Mouse (Mus musculus): ENCODE measurements at regions not wholly inside any gene's neighbourhood (a gene's known extent, or its start where the extent isn't known, plus 50 kb on each side); places are given as distances from the start of the nearest gene placed in this dataset.

DNA sequence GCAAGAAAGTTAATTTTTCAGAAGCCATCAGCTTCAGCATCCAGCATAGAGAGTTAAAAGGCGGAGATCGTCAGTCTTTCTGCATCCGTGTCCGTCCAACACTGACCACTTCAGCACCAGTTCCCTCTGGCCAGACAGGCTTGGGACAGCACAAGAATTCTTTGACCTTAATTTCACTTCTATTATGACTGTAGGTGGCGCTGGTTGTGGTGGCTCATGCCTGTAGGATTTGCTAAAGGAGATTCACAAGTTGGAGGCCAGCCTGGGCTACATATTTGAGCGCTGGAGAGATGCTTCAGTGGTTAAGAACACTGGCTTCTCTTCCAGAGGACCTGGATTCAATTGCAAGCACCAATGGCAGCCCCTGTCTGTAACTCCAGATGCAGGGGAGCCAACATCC is 66.0 kb downstream of the Amer2 start:
- Histone ChIP-seq H3K36me3 (no peaks in the 10 kb centered on the region), H3K9ac (no peak overlapping the region), H3K4me1 (no peaks in the 10 kb centered on the region), H3K4me2 (no peak overlapping the region), H3K9me3 (no peaks in the 10 kb centered on the region), H3K4me3 (replicated peaks) (no peak overlapping the region), H3K27me3 (replicated peaks) (no peaks in the 10 kb centered on the region), H3K27ac (no peak overlapping the region)
- ATAC-seq (ENCODE audit: insufficient read depth, low FRiP score, low read depth), result no peak
- 56% methylated on average over 6 of the region's 6 CpGs for WGBS

DNA sequence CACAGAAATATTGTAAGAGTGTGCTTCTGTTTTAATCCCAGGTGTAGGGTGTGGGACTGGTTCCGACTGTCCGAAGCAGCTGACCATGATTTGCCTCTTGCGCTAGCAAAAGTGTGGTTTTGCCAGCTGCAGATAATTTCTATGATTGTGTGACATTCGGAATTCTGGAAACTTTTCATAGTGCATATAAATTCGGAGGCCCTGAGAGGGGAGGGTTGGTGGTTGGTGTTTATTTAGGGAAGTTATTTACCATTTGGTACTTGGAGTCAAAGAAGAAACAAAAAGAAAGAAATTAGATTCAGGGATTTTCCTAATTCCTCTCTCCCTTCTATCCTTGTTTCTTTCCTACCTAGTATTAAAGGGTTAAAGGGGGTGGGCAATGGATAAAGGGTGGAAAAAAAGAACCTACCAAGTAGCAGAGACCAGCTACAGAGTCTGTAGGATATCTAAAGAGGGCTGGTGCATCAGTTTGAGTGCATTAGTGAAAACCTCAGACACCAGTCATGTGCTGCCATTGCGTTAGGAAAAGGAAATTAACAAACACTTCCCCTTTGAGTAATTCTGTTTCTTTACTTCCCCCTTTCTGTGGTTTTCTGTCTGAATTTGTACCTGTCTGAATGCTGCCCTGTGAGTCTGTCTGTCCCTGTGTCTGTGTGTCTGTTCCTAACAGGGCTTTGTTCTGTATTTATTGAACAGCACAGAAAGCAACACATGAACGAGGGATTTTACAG is 70.9 kb downstream of the Amer2 start:
- no peaks in the 10 kb centered on the region for H3K4me1 ChIP-seq
- H3K4me2 ChIP-seq, result no peak overlapping the region
- ATAC-seq (ENCODE audit: insufficient read depth, low FRiP score, low read depth), result no peak
- H3K9ac ChIP-seq, result no peak overlapping the region
- H3K36me3 ChIP-seq, result no peaks in the 10 kb centered on the region
- no peak overlapping the region for H3K27ac ChIP-seq
- no peak overlapping the region for H3K4me3 ChIP-seq (replicated peaks)
- H3K27me3 ChIP-seq (replicated peaks), result no peaks in the 10 kb centered on the region
- H3K9me3 ChIP-seq, result no peaks in the 10 kb centered on the region
- 58% methylated on average over 7 of the region's 7 CpGs for WGBS

DNA sequence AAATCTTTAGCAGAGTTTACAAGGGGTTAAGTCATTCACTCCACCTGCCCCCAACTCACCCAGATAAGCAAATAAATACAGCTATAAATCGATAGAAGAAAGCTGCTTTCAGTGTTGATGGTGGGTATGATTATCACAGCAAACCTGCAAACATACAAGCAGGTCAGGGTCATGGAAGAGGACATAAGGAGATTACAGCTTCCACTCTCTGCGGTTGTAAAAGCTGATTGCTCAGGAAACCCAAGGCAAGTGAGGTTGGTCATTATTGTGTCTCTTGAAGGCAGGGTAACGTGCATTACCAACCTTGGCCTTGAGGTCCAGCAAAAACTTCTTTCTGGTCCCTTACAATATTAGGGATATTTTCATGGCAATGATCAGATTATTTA is 71.5 kb downstream of the Amer2 start:
- Histone ChIP-seq H3K27ac (no peak overlapping the region), H3K4me2 (no peak overlapping the region), H3K9ac (no peak overlapping the region), H3K4me1 (no peaks in the 10 kb centered on the region), H3K36me3 (no peaks in the 10 kb centered on the region), H3K4me3 (replicated peaks) (no peak overlapping the region), H3K27me3 (replicated peaks) (no peaks in the 10 kb centered on the region), H3K9me3 (no peaks in the 10 kb centered on the region)
- ATAC-seq (ENCODE audit: insufficient read depth, low FRiP score, low read depth), result no peak
- WGBS, result 45% methylated on average over 3 of the region's 3 CpGs

DNA sequence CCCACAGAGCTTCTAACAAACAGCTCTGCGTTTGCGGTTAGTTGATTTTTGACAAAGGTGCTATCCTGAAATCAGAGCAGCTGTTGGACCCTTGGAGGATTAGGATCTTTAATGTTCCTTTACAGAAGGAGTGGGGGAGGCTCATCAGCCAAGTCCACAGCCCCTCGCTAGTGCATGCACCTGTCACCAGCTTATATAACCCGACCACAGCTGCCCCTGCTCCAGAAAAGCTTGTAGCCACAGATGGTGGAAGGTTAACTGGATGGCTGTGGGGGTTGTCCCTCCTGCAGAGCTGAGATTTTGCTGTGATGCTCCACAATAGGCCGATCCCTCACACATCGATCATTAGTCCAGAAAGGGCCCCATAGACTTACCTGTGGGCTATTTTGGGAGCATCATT is 73.0 kb downstream of the Amer2 start:
- Histone ChIP-seq H3K27ac (no peak overlapping the region), H3K9me3 (no peaks in the 10 kb centered on the region), H3K4me1 (no peaks in the 10 kb centered on the region), H3K36me3 (no peaks in the 10 kb centered on the region), H3K4me2 (no peak overlapping the region), H3K9ac (no peak overlapping the region), H3K4me3 (replicated peaks) (no peak overlapping the region), H3K27me3 (replicated peaks) (no peaks in the 10 kb centered on the region)
- WGBS, result 82% methylated on average over 6 of the region's 6 CpGs
- no peak for ATAC-seq (ENCODE audit: insufficient read depth, low FRiP score, low read depth)

DNA sequence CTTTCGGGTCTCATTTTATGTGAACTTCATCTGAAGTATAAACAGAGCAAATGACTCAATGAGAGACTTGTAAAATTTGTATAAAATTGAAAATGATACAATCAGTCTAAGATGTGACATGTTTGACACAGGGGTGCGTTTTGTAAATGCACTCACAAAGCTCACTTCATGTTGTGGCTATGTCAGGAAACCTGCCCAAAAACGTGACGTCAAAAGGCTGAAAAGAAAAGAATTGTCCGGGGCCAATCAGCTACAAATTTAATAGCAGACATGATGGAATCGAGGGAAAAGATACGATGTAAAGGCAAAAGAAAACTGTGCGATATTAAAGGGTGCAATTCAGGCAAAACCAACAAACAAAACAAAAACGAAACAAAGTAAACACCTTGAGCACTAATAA is 78.2 kb downstream of the Amer2 start:
- H3K4me3 ChIP-seq (replicated peaks), result no peak overlapping the region
- 80% methylated on average over 9 of the region's 9 CpGs for WGBS
- H3K9ac ChIP-seq, result no peak overlapping the region
- no peaks in the 10 kb centered on the region for H3K27me3 ChIP-seq (replicated peaks)
- no peaks in the 10 kb centered on the region for H3K36me3 ChIP-seq
- no peak for ATAC-seq (ENCODE audit: insufficient read depth, low FRiP score, low read depth)
- no peak overlapping the region for H3K27ac ChIP-seq
- no peak overlapping the region for H3K4me2 ChIP-seq
- H3K4me1 ChIP-seq, result no peaks in the 10 kb centered on the region
- no peaks in the 10 kb centered on the region for H3K9me3 ChIP-seq

DNA sequence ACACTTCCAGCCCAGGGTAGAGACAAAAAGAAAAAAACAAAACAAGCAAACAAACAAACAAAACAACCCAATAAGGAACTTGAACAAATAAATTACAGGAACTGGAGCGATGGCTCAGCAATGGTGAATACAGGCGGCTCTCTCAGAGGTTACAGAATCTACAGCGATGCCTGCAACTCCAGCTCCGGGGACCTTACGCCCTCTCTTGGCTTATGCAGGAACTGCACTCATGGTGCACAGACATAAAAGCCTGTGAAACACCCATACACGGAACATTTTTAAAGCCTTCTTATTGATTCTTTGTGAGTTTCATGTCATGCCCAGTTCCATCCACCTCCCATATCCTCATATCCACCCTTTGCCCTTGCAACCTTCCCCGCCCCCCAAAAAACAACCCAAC is 78.6 kb downstream of the Amer2 start:
- no peak overlapping the region for H3K4me2 ChIP-seq
- WGBS, result 77% methylated on average over 7 of the region's 7 CpGs
- H3K9ac ChIP-seq, result no peak overlapping the region
- no peak overlapping the region for H3K4me3 ChIP-seq (replicated peaks)
- H3K36me3 ChIP-seq, result no peaks in the 10 kb centered on the region
- H3K9me3 ChIP-seq, result no peaks in the 10 kb centered on the region
- no peaks in the 10 kb centered on the region for H3K4me1 ChIP-seq
- no peak for ATAC-seq (ENCODE audit: insufficient read depth, low FRiP score, low read depth)
- H3K27me3 ChIP-seq (replicated peaks), result no peaks in the 10 kb centered on the region
- no peak overlapping the region for H3K27ac ChIP-seq

DNA sequence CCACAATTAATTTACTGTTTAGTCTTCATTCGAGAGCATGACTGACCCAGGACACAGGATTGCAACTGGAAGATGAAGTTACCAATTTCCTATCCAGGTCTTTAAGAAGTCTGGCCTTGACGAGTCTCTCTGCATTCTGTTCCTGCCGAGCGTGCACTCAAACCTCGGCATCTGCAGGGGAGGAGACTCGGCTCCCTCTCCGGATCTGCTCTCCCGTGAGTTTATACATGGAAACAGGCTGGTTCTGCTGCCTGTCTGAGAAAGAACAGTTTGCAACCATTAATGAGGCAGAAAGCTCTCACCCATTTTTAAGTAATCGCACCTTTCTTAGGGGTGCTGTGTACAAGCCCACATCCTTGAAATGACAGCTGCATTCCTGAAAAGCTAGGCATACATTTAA is 83.7 kb downstream of the Amer2 start:
- no peak overlapping the region for H3K9ac ChIP-seq
- 62% methylated on average over 9 of the region's 9 CpGs for WGBS
- no peak overlapping the region for H3K27ac ChIP-seq
- no peaks in the 10 kb centered on the region for H3K27me3 ChIP-seq (replicated peaks)
- no peaks in the 10 kb centered on the region for H3K9me3 ChIP-seq
- no peaks in the 10 kb centered on the region for H3K4me1 ChIP-seq
- H3K4me3 ChIP-seq (replicated peaks), result no peak overlapping the region
- H3K4me2 ChIP-seq, result no peak overlapping the region
- no peaks in the 10 kb centered on the region for H3K36me3 ChIP-seq
- no peak for ATAC-seq (ENCODE audit: insufficient read depth, low FRiP score, low read depth)

DNA sequence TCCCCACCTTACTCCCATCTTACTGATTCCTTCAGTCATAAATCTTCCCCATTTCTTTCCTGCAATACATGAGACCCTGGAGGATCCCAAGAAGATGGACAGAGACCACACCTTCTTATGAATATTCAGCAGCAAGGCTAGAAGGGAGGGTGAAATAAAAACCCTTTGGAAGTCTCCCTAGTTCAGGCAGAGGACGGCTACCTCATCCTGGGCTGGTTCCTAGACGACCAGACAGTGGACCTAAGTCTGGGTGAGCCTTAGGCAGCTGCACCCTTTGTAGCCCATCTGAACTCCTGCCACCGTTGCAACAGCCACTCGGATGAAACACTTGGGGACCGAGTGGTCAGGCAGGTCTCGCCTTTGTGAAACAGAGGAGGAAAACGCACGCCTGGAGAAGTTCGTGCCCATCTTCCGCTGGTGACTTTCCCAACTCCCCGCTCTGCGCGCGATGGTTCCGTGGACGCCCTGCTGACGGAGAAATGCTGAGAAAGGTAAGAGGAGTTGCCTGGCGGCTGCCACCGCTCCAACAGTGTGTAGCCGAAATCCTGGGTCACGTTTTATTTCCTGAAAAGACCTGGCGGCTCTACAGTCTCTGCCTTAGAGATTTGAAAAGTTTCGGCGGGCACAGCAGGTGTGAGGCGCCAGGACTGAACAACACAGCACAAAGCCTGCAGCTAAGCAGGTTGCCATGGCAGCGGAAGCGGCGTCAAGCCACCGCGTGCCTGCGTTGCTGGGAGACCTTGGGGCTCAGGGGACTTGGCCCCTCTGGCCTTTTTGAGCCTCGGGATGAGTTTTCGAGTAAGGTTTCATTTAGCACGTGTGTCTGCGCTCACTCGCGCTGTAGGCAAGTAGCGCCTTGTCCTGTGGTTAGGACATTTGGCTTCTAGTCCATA is 112.2 kb downstream of the Amer2 start:
- Histone ChIP-seq H3K9me3 (no peaks in the 10 kb centered on the region), H3K9ac (0 out of 2 replicates have a peak overlapping the region, but pooled peaks have one; percentile 25), H3K4me3 (replicated peaks) (peak overlapping the region; percentile 39), H3K36me3 (no peaks in the 10 kb centered on the region), H3K27me3 (replicated peaks) (no peaks in the 10 kb centered on the region), H3K27ac (no peak overlapping the region), H3K4me2 (peak overlapping the region; percentile 80), H3K4me1 (peaks cover 15% of the 10 kb centered on the region; the same call in 1 of the 2 replicates)
- WGBS, result under 1% methylated on average over 38 of the region's 38 CpGs
- peak; percentile 70; the same call in 1 of the 2 replicates for ATAC-seq (ENCODE audit: insufficient read depth, low FRiP score, low read depth)

DNA sequence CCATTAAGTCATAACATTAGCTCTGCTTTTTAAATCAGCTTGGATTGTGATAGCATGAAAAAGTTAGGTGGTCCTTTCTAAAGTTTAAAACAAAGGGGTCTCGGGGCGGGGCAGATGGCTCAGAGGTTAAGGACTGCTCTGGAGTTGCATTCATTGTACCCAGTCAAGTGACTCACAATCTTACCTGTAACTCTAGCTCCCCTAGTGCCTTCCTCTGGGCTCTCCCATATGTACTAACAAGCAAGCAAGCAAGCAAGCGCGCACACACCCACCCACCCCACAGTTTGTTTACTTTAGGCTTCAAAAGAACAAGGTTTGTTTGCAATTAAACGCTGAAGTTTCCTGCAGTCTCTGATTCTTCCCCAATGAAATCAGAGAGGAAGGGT is 112.8 kb downstream of the Amer2 start:
- no peak overlapping the region for H3K9ac ChIP-seq
- no peaks in the 10 kb centered on the region for H3K36me3 ChIP-seq
- H3K4me1 ChIP-seq, result peaks cover 15% of the 10 kb centered on the region; the same call in 1 of the 2 replicates
- no peaks in the 10 kb centered on the region for H3K9me3 ChIP-seq
- WGBS, result 3% methylated on average over 5 of the region's 5 CpGs
- ATAC-seq (ENCODE audit: insufficient read depth, low FRiP score, low read depth), result peak; percentile 83; the same call in 1 of the 2 replicates
- H3K4me2 ChIP-seq, result peak overlapping the region; percentile 80
- H3K27me3 ChIP-seq (replicated peaks), result no peaks in the 10 kb centered on the region
- H3K27ac ChIP-seq, result no peak overlapping the region
- peak overlapping the region; percentile 39 for H3K4me3 ChIP-seq (replicated peaks)

DNA sequence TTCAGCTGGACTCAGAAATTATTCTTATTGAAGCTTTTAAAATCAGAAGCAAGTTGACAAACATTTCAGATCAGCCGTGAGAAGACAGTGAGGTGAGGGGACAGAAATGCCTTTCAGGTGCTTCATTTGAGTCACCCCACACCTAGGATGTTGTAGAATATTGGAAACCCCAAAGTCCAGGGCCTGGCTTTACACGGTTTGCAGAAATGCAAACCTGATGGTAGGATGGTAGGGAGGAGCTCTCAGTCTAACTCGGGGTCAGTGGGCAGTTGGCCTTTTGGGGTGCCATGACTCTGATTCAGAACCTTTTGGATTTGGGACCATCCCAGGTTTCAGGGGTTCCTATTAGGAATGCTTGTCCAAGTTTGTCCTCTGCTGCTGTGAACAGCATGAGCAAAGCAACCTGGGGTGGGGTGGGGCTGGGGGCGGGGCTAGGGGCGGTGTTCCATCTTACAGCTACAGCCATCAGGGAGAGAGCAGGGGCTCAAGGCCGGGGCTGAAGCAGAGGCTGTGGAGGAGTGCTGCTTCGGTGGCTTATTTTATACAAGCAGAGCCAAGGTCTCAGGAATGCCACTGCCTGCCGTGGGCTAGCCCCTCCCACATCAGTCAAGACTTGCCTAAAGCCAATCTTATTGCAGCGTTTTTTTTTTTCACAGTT is 113.3 kb downstream of the Amer2 start:
- Histone ChIP-seq H3K27me3 (replicated peaks) (no peaks in the 10 kb centered on the region), H3K27ac (no peak overlapping the region), H3K36me3 (no peaks in the 10 kb centered on the region), H3K4me3 (replicated peaks) (peak overlapping the region; percentile 11; the same call in 1 of the 2 replicates), H3K9me3 (no peaks in the 10 kb centered on the region), H3K4me2 (peak overlapping the region; percentile 80), H3K9ac (no peak overlapping the region), H3K4me1 (peaks cover 15% of the 10 kb centered on the region; the same call in 1 of the 2 replicates)
- 2% methylated on average over 9 of the region's 9 CpGs for WGBS
- ATAC-seq (ENCODE audit: insufficient read depth, low FRiP score, low read depth), result peak; percentile 75; the same call in 1 of the 2 replicates

DNA sequence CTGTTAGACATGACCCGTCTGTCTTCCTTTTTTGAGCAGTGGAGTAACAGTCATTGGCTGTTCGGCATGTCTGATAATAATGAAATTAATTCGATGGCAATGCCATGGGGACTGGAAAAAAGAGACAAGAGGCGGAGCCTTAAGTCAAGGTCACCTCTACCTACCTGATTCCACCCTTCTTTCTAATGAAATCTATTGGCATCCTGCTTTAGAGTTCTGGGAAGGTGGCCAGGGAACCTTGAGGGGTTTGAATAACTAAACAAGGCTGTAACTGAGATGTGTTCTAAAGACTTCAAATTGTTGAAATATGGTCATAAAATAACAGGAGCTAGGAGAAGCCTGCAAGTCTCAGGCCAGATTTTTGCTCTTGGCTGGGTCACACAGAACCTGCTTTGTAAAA is 116.1 kb downstream of the Amer2 start:
- no peaks in the 10 kb centered on the region for H3K27me3 ChIP-seq (replicated peaks)
- 79% methylated on average over 4 of the region's 4 CpGs for WGBS
- no peak overlapping the region for H3K9ac ChIP-seq
- no peaks in the 10 kb centered on the region for H3K9me3 ChIP-seq
- H3K36me3 ChIP-seq, result no peaks in the 10 kb centered on the region
- H3K27ac ChIP-seq, result no peak overlapping the region
- no peak for ATAC-seq (ENCODE audit: insufficient read depth, low FRiP score, low read depth)
- H3K4me3 ChIP-seq (replicated peaks), result no peak overlapping the region
- no peak overlapping the region for H3K4me2 ChIP-seq
- peaks cover 15% of the 10 kb centered on the region; the same call in 1 of the 2 replicates for H3K4me1 ChIP-seq

DNA sequence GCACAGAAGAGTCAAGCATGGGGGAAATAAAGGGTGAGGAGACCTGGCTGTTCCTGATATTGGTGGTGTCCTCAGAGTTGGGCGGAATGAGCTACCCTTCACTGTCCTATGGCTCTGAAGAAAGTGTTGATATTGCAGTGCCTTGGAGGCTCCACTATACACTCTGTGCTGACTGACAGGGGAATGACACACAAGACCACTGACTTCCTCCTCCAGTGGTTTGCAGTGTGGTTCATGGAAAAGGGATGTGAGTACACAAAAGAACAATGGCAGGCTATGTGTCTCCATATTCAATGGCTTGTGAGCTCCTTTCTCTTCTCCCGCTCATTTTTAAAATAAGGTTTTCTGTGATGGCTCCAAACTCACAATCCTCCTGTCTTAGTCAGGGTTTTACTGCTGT is 117.8 kb downstream of the Amer2 start:
- no peaks in the 10 kb centered on the region for H3K27me3 ChIP-seq (replicated peaks)
- no peaks in the 10 kb centered on the region for H3K36me3 ChIP-seq
- 96% methylated on average over 2 of the region's 2 CpGs for WGBS
- H3K9me3 ChIP-seq, result no peaks in the 10 kb centered on the region
- H3K4me2 ChIP-seq, result no peak overlapping the region
- H3K27ac ChIP-seq, result no peak overlapping the region
- no peak overlapping the region for H3K9ac ChIP-seq
- H3K4me3 ChIP-seq (replicated peaks), result no peak overlapping the region
- ATAC-seq (ENCODE audit: insufficient read depth, low FRiP score, low read depth), result no peak
- H3K4me1 ChIP-seq, result peaks cover 5% of the 10 kb centered on the region; the same call in 1 of the 2 replicates

Measured in stomach, embryonic 15.5 days (tissue).